Mouse (Mus musculus) gonadal fat pad, adult 2 months (tissue): ENCODE measurements around the gene 0610009B22Rik. TPM values are rescaled to one million over a fixed set of nuclear protein-coding genes. Genes with fewer than 3 reads are reported as not detected.

ENCODE experiments used
- DNase-seq: peaks from one replicate; pipeline ENCODE4 v3.0.0-alpha.2; 2012; ENCODE audit warnings: low read depth
- polyA plus RNA-seq: library from polyadenylated mRNA; depleted of rRNA; stranded (reverse); fragments of >200 nt; gene quantifications from 2 replicates; pipeline ENCODE4 v1.2.3, GENCODE M21; 2012

Gene 0610009B22Rik
- polyA plus RNA-seq, 1 experiment: 28.6 TPM

GRCm38 (mm10) chr11:51661867-51662365 is 26.8 kb downstream of the 0610009B22Rik start:
- no peak for DNase-seq

- no peak for DNase-seq
Measured at GRCm38 (mm10) chr11:51658705-51659104, 30.0 kb downstream of the 0610009B22Rik start.

GRCm38 (mm10) chr11:51658291-51658690 is 30.4 kb downstream of the 0610009B22Rik start:
- DNase-seq: no peak

GRCm38 (mm10) chr11:51656798-51657521 is 31.7 kb downstream of the 0610009B22Rik start:
- no peak for DNase-seq

- no peak for DNase-seq
Measured at GRCm38 (mm10) chr11:51654891-51655290, 33.8 kb downstream of the 0610009B22Rik start.

GRCm38 (mm10) chr11:51653736-51654135 is 34.9 kb downstream of the 0610009B22Rik start:
- DNase-seq: no peak

GRCm38 (mm10) chr11:51652889-51653418 is 35.7 kb downstream of the 0610009B22Rik start:
- no peak for DNase-seq

GRCm38 (mm10) chr11:51650691-51651515 is 37.8 kb downstream of the 0610009B22Rik start, which contains the start of the genes N4bp3 and D930048N14Rik:
TSS of gene N4bp3 (minus strand) at chr11:51650842.
TSS of gene D930048N14Rik (plus strand) at chr11:51650954.
- no peak for DNase-seq

- DNase-seq: no peak
Measured at GRCm38 (mm10) chr11:51650261-51650660, 38.4 kb downstream of the 0610009B22Rik start.

- no peak for DNase-seq
Measured at GRCm38 (mm10) chr11:51649889-51650199, 38.8 kb downstream of the 0610009B22Rik start.

GRCm38 (mm10) chr11:51649111-51649888 is 39.4 kb downstream of the 0610009B22Rik start:
- DNase-seq: no peak

GRCm38 (mm10) chr11:51648566-51648965 is 40.1 kb downstream of the 0610009B22Rik start:
- DNase-seq: no peak

GRCm38 (mm10) chr11:51646751-51647667 is 41.7 kb downstream of the 0610009B22Rik start:
- DNase-seq: no peak

GRCm38 (mm10) chr11:51646245-51646644 is 42.4 kb downstream of the 0610009B22Rik start:
- no peak for DNase-seq

- DNase-seq: no peak
Measured at GRCm38 (mm10) chr11:51645293-51645692, 43.4 kb downstream of the 0610009B22Rik start.

- no peak for DNase-seq
Measured at GRCm38 (mm10) chr11:51644217-51644616, 44.5 kb downstream of the 0610009B22Rik start.

GRCm38 (mm10) chr11:51643761-51644160 is 44.9 kb downstream of the 0610009B22Rik start:
- no peak for DNase-seq

GRCm38 (mm10) chr11:51643202-51643601 is 45.5 kb downstream of the 0610009B22Rik start:
- no peak for DNase-seq

GRCm38 (mm10) chr11:51640748-51641147 is 47.9 kb downstream of the 0610009B22Rik start:
- no peak for DNase-seq

- no peak for DNase-seq
Measured at GRCm38 (mm10) chr11:51638497-51638896, 50.2 kb downstream of the 0610009B22Rik start.
